Mouse (Mus musculus): ENCODE results near the gene Rhoh.

Gene Rhoh

DNA sequence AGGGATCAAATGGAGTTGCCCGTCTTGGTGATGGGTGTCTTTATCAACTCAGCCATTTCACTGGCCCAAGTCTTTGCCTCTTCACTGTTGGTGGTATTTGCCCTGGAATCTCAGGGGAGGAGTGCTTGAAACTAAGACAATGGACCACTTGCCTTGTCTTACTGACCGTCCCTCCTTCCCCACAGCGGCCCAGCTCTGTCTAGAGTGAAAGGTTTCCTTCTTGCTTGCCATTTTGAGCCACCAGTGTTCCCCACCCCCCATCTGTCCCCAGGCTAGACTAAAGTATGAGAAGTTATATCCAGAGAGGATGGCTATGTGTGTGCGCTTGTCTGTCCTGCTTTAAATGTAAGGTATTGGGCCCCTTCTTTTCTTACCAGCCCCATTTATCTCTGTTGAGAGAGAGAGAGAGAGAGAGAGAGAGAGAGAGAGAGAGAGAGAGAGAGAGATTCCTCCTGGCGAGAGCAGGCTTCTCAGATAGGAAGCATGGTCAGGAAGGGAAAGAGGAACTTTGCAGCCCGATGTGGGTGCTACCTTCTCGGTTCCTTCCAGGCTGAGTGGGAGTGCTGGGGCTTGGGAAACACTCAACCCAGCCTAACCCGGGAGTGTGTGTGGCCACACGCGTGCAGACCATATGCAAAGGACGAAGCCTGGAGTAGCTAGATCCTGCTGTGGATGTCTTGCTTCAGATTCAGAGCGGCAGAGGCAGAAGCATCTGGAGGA is 572 bp upstream of the Rhoh start:
- DNase-seq (ENCODE audit: low spot score) = no peak

DNA sequence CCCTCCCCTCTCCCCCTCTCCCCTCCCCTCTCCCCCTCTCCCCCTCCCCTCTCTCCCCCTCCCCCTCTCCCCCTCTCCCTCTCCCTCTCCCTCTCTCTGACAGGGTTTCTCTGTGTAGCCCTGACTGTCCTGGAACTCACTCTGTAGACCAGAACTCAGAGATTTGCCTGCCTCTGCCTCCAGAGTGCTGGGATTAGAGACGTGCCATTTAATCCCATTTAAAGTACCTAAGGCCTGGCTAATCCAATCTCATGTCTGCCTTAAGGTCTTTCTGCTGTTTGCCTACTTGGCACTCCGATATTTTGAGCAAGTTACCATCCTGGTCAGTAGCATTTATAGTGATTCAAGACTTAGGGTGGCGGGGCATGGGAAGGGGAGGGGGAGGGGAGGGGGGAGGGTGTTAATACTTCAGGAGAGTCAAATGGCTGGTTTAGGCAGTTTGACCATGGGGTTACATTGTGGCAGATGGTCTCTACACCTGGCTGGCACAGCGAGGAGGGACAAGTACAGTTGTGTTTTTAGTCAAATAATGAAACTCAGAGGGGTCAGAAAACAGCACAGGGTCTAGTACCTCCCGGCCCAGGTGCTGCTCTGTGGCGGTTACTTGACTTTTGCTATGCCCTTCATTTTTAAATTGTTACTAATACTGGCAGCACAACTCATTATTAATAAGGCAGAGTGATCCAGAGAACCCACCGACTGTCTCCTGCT is 1.4 kb downstream of the Rhoh start:
- no peak for DNase-seq (ENCODE audit: low spot score)

DNA sequence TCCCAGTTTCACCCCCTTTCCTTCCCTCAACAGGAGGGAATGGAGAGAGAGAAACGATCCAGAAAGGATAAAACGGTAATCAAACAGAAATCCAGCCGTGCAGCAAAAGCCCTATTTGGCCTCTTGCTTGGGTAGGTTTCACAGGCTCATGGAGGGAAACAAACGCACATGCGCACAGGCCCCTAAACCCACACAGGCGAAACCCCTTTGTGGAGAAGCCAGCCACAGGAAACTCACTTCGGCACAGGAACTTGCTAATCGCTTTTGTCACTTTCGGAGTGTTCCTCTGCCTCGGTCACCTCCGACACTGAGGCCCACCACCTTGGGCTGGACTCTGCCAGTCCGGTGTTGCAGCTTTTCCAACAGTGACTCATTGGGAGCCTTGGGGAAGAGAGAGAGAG is 2.3 kb downstream of the Rhoh start:
- no peak for DNase-seq (ENCODE audit: low spot score)

DNA sequence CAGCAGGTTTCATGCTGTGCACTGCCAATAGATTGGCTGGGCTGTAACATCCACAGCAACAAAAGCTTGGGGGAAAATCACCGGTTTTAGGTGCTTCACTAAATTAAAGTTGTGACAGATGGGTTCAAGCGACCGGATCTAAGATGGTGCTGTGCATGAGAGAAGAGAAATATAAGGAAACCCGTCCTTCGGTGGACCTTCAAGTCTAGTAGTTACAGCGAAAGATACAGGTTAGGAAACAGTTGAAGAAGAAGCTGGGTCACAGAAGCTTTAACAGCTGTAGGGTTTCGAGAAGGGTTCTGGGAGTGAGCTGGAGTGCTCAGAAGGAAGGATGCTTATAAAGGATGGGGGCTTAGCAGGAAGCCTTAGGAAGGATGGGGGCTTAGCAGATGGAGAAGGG is 3.5 kb downstream of the Rhoh start:
- DNase-seq (ENCODE audit: low spot score) = no peak

DNA sequence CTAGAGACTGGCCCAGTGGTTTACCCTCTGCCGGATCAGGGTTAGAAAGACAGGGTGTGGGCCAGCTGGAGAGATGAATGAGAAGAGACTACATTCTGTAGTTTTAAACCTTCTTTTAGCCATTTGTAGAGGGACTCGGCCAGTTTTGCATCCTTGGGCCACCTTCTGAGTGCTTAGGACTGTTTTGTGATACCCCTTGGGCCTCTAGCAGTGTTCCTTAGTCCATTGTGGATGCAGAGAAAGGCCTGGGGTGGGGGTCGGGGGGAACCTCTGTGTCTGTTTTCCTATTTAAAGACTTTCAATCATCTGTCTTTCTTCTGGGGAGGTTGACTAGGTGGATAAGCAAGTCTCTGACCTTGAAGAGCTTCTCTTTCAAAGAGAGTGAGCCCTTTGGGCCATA is 3.9 kb downstream of the Rhoh start:
- no peak for DNase-seq (ENCODE audit: low spot score)

DNA sequence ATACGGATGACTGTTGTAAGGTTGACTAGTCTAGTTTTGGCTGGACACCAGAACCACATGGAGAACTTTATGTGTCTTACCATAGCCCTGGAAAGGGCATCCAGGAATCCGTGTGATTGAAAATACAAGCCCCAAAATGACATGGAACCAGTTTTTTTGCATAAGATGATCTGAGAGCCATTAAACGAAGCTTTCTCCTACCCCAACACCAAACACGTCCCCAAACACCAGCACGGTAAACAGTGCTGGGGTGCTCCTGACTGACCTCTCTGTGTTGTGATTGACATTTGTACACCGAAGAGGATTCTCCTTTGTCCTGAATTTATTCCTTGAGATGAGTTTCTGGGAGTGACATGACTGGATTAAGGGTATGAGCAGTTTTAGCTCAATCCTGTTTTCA is 5.6 kb downstream of the Rhoh start:
- DNase-seq (ENCODE audit: low spot score) = no peak

DNA sequence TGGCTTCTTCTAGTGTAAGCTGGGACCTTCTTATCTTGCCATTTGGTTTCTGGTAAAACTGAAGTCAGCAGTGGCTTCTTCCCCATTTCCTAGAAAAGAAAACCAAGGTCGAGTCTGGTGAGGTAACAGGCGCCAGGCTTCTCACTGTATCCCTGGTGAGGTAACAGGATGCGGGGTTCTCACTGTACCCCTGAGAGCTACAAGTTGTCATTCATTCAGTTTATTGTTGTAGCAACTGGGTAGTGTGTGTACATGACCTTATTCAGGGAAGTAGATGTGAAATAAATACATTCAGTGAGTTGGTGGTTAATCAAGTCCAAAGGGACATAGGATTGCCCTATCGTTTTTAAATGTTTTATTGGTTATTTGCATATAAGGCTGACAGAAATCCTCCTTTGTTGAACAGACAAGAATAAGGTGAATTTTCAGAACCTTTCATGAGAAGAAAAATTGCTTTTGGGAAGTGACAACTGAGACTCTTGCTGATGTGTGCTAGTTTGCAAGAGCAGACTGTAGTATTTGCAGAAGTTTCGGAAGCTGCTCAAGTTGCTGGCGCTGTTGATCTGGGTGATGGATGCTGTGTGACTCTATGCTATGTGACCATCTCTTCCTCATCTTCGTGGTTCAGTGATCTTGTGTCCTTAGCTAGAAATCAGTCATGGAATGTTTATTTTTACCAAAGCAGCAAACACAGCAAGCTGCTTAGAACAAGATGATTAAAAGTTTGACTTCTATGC is 6.5 kb downstream of the Rhoh start:
- no peak for DNase-seq (ENCODE audit: low spot score)

DNA sequence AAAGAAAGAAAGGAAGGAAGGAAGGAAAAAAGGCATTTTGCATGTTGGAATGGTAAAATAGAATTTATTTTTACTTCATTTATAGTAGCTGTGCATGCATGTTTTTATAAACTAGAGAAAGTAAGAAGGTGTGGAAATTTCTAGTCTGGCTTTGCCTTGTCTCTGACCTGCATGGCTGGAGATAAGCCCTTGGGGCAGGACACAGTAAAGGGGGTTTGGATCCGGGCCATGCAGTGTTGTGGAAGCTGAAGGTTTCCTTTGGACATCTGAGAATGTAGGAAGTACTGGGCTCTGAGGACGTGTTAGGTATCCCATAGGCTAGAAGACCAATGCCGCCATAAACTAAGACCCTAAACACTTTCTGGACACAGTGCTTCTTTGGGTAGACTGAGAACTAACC is 7.4 kb downstream of the Rhoh start:
- no peak for DNase-seq (ENCODE audit: low spot score)

DNA sequence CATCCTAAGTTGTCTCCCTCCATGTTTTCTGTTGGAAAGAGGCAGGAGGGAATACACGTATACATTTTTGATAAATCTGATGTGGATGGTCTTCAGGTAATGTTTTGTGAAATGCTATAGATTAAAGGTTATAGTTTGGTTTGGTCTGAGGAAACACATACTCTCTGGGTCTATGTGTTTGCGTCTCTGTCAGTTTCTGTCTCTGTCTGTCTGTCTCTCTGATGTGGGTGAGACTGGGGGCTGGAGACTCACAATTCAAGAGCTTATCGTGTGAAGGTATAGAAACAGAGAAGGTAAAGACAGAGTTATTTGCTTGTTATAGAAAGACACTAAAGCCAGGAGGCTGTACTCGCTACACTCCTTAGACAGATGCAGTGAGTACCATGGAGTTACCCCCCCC is 8.6 kb downstream of the Rhoh start:
- DNase-seq (ENCODE audit: low spot score) = no peak

DNA sequence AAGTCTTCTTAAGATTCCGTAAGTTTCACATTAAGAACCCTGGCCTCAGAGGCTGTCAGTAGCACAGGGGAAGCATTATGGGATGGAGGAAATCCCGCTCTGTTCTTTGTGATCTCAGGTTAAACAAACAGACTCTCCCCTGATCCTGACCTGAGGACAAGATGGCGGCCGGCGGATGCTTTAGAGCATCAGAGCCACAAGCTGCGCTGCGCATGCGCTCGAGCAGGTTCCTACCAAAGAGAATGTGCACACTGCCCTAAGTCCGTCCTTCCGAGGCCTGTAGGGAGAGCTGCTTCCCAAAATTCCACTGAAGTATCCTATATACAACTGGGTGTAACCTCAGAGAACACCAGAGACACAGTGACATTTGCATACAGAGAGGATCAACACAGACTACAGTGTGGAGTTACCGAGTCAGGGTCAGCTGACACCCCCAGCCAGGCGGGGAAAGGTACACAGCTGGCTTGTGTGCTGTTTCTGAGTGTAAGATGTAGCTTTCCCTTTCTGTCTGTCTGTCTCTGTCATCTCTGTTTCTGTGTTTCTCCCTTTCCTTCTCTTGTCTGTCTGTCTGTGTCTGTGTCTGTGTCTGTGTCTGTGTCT is 10.4 kb downstream of the Rhoh start:
- no peak for DNase-seq (ENCODE audit: low spot score)

DNA sequence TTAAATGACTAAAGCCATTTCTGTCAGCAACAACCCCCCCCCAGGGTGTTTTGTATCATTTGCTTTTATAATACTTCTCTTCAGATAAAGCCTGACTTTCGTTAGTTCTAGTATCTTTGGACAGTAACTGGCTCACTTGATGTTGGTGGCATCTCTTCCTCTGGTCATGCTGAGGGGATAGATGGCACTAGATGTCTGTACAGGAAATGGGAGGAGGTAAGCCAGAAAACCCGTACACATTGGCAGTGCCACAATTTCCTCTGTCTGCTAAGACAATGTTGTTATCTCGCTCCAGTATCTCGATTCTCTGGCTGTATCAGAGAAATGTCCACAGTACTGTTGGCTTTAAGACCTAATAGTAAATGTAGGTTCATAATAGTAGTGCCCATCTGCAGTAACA is 12.2 kb downstream of the Rhoh start:
- DNase-seq (ENCODE audit: low spot score) = no peak

DNA sequence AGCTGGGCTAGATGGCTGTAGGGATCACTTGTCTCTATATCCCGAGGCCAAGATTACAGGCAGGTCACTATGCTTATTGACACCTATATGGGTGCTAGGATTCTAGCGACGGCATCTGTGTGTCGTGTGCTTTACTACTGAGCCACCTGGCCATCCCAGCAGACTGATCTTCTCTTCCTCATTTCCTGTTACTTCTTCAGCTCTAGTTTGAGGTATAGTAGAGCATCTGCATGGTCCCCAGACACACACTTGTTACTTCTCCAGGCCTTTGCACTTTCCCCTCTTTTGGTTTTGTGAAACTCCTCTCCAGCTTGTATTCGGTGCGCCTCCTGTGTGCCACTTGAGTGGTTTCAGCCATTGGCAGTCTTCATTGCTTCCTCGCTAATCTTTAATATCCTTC is 14.3 kb downstream of the Rhoh start:
- DNase-seq (ENCODE audit: low spot score) = no peak

DNA sequence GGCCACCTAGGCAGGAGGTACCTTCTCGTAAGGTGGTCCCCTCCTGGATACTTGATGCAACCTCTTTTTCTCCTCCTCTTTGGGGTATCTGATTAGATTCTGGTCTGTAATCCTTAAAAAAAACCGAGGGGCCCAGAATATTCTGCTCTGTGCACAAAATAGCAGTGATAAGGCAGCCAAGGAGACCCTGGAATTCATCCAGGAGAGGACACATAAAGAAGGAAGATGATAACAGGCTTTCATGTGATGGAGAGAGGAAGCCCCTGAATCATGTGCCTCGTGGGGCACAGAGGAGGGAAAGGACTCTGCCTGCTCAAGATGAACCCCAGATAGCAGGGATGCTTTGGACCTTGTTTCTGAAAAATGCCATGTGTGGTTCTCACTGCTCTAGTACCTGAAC is 17.4 kb downstream of the Rhoh start:
- no peak for DNase-seq (ENCODE audit: low spot score)

DNA sequence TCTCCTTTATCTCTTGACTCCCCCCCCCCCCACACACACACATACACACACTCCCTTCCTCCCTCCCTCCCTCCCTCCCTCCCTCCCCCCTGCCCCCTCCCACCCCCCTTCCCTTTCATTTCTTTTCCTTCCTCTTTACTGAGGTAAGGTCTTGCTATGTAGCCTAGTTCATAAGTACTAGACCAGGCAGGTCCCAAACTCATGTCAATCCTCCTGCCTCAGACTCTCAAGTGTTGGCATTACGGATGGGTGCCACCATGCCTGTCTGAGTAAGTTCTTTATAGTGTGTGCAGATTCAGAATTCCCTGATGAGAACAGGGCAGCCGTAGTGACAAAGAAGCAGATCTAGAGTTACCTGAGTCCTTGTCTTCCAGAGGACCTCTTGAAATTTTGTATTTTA is 20.2 kb downstream of the Rhoh start:
- DNase-seq (ENCODE audit: low spot score) = no peak

DNA sequence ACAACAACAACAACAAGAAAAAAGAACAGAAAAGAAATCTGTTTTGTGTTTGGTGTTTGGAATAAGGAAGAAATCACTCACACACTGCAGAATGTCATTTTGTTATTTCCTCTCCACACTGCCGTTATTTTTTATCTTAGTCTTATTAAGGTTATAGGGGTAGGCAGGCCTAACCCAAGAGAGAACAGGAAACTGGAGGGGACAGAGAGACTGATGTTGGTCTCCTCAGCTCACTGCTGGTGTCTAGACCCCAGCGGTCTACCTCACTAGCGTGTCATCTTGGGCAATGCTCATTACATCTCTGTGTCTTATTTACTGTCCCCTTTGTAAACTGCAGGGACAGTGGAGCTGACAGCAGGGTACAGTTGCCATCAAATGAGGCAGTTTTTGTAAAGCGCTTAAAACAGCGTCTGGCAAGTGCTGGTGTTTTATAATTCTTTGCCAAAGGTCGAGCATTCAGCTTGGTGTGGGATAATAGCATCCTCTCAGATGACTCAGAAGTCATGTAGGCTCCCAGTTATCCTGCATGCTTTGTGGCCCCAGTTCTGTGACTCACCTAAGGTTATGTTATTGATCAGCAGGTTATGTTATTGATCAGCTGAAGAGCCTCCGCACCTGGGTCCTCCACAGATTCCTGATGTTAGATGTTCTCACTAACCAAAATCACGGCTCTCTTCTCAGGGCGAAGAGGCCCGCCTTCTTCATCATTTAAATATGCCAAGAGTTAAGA is 21.6 kb downstream of the Rhoh start:
- no peak for DNase-seq (ENCODE audit: low spot score)

DNA sequence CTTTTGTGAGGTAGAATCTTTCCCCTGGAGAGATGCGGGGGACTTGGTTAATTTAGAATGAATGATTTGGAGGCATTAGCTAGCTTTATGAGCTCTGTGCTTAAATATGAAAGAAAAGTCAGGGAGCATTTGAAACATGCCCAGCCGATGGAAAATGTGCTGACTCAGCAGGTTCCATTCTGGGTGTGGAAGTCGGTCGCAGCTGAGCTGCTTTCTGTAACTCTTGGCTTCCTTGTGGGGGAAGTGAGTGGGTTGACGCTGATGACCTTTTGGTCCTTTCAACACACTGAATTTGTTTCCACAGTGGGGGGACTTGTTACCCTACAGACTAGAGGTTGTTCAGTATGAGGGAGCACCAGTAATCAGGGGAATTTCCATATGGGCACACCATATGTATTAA is 22.3 kb downstream of the Rhoh start:
- no peak for DNase-seq (ENCODE audit: low spot score)

DNA sequence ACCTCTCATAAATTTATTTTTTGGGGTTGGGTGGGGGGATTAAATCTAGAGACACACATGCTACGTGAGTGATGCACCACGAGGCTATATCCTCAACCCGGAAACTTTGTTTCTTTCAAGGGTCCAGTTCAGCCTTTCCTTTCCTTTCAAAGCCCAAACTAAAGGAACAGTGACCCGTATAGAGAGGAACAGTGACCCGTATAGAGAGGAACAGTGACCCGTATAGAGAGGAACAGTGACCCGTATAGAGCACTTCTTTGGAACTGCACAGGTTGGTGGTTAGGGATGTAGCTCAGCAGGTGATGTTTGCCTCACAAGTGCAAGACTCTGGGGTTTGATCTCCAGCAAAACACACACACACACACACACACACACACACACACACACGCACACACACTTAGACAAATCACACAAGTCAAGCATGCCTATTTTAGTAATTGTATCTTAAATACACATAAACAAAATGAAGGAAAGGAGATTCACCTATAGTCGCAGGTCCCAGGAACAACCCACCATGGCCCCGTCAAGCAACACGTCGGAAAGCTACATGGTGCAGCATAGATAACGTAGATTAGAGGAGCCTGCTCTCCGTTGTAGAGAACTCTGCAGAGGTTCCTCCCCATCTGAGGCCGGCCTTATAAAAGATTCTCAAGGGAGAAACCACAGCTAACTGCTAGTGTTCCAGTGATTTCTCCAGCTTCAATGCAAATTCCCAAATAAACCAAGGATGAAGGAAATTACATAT is 24.9 kb downstream of the Rhoh start:
- no peak for DNase-seq (ENCODE audit: low spot score)

DNA sequence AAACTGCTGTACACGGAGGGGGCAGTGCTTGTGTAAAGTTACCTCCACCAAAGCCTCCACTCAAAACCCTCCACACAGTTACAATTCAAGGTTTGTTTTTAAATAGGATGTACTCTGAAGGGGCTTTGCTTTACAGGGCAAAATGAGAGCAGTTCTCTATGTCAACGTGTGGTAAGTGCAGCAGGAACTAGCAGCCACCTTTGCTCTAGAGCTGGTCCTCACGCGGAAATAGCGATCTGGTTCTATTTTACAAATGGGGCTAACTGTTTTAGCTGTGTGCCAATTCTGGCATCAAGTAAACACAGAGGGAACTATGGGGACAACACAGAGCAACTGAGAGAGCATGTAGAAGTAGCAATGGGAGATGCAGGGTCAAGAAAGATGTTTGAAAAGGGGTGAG is 27.1 kb downstream of the Rhoh start:
- no peak for DNase-seq (ENCODE audit: low spot score)

DNA sequence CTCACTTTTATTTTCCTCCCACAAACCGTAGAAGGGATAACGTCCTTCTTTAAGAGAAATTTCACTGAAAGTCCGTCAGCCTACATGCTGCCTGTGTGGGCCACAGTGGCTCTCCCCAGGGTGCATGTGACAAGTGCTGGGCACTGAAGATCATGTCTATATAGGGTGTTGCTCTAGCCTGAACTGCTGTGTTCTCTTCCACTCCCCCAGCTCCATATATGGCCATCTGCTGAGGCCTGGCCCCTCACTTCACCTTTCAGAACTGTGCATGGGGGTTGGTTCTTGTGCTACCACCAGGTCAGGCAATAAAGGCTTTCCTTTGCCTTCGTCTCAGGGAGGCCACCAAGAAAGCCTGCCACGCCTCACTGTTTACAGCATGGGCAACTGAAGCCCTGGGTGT is 28.0 kb downstream of the Rhoh start:
- DNase-seq (ENCODE audit: low spot score) = no peak

DNA sequence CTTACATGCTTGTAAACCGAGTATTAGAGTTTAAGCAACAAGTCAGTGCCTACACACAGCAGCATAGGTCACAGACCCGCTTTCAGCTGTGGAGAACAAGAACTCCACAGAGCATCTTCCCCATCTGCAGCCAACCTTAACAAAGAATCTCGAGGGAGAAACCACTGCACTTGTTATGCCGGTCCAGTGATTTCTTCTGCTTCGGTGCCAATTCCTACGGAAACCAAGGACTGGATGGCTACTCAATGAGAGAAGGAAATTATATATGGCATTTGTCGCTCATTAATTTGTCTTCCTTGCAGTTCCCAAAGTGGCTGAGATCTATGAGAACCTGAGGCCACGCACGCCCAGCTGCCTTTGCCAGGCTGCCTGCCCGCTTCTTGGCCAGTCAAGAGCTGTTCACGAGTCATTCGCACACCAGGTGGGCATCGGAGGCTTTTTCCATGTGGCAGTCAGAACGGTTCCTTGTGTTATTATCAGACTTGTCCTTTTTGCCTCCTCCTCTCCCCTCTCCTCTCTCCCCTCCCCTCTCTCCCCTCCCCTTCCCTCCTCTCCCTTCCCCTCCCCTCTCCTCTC is 30.3 kb downstream of the Rhoh start:
- no peak for DNase-seq (ENCODE audit: low spot score)

DNA sequence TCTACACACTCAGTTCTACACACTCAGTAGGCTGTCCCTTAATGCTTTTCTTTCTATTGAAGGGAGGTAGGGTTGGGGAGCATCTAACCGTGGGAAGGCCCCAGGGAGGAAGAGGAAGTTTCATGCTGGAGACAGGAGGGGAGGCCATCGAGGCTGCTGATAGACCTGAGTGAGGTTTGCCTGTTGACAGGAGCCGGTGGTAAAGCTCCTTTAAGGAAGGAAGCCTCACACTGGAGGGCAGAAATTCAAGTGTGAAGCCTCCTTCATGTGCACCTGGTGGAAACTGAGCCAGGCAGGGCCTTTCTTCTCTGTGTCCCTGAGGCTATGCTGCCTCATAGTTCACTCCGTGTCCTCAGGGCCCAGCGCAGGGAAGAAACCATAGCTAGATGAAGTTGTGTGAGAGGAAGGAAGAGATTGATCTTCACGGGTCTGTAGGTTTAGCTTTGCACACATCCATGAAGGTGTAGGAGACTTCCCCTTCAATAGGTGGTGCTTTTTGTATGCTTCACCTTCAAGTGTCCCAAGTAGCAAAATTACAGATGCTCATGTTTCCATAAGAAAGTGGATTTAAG is 34.2 kb downstream of the Rhoh start:
- no peak for DNase-seq (ENCODE audit: low spot score)

Data from urinary bladder, postnatal 14 days (tissue).